Mouse (Mus musculus) midbrain, postnatal 0 days (tissue): ENCODE measurements around the gene Batf2. TPM values are rescaled to one million over a fixed set of nuclear protein-coding genes. Genes with fewer than 3 reads are reported as not detected.

Source experiments
- ATAC-seq: fragments of 200-750 bp; cut with Nextera tagmentation; 2 replicates; pipeline ENCODE4 v1.8.0; 2017; ENCODE audit warnings: moderate number of reproducible peaks, mild to moderate bottlenecking, moderate TSS enrichment, moderate library complexity; ENCODE audit not compliant: low FRiP score
- DNase-seq: peaks from one replicate; pipeline ENCODE4 v3.0.0-alpha.2; 2015; ENCODE audit warnings: low spot score
- H3K27ac ChIP-seq: fragments of 300-500 bp; sonication (generic); 2 replicates; pipeline ENCODE4 v1.5.1; 2014; ENCODE audit warnings: low read depth, mild to moderate bottlenecking, low read length, mixed read lengths
- H3K27me3 ChIP-seq: fragments of 300-500 bp; sonication (generic); 2 replicates; pipeline ENCODE4 v1.6.1; 2014; ENCODE audit warnings: low read length, control low read depth, mixed read lengths; ENCODE audit not compliant: insufficient read depth
- H3K36me3 ChIP-seq: fragments of 300-500 bp; sonication (generic); 2 replicates; pipeline ENCODE4 v1.6.1; 2014; ENCODE audit warnings: low read length, control low read depth, mixed read lengths; ENCODE audit not compliant: insufficient read depth
- H3K4me1 ChIP-seq: fragments of 300-500 bp; sonication (generic); 2 replicates; pipeline ENCODE4 v1.6.1; 2014; ENCODE audit warnings: mild to moderate bottlenecking, control low read depth, antibody characterized with exemption, low read length, mixed read lengths; ENCODE audit not compliant: insufficient read depth
- H3K4me2 ChIP-seq: fragments of 300-500 bp; sonication (generic); 2 replicates; pipeline ENCODE4 v1.6.1; 2014; ENCODE audit warnings: low read depth, mild to moderate bottlenecking, low read length, mixed read lengths; ENCODE audit not compliant: poor library complexity, severe bottlenecking
- H3K4me3 ChIP-seq: fragments of 300-500 bp; sonication (generic); 2 replicates; pipeline ENCODE4 v1.5.1; 2014; ENCODE audit warnings: low read depth, mild to moderate bottlenecking, low read length, moderate library complexity
- H3K9ac ChIP-seq: fragments of 300-500 bp; sonication (generic); replicated peaks from 2 replicates; pipeline ENCODE4 v1.6.1; 2014; ENCODE audit warnings: mild to moderate bottlenecking, low read length, moderate library complexity, mixed read lengths; ENCODE audit not compliant: poor library complexity, severe bottlenecking
- H3K9me3 ChIP-seq: fragments of 300-500 bp; sonication (generic); 2 replicates; pipeline ENCODE4 v1.6.1; 2016; ENCODE audit warnings: low read length, control low read depth
- CTCF ChIP-seq: IDR thresholded peaks from 2 replicates; pipeline ENCODE4 v1.5.1; 2016; ENCODE audit warnings: antibody characterized with exemption, mild to moderate bottlenecking
- WGBS: fragments of 180-500 bp; shearing (Covaris S2); extraction: QIAGEN DNeasy Blood & Tissue Kit; methylation state at CpG from one replicate; pipeline ENCODE4 v1.1.7; 2014; 5-methylcytosine and 5-hydroxymethylcytosine counted together
- polyA plus RNA-seq: library from polyadenylated mRNA; unstranded; fragments of >200 nt; fragmentation: Nextera tagmentation; extraction: Ambion mirVana; gene quantifications from 2 replicates; pipeline ENCODE4 v1.2.1, GENCODE M21; 2015
- total RNA-seq: library from RNA; depleted of rRNA; stranded (reverse); fragments of >200 nt; gene quantifications from 2 replicates; pipeline ENCODE4 v1.2.3, GENCODE M21; 2014

Batf2 gene
- total and polyA plus RNA-seq, 2 experiments from 2014 or later, result not detected

DNA sequence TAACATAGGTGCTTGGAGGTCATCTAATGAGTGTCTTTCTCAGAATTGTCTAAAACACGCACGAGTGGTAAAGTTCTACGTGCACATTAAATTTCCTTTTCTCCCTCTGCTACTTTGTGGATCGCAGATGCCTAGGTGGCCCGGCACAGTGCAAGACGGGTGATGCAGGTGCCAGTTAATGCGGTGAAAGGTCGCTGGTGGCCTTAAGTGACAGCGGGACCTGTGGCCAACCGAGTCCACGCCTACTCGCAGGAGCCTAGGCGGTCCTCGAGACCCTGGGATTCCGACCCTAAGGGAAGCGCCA lies 457 bp upstream of the Batf2 start:
- Histone ChIP-seq H3K27ac (peak overlapping the region; percentile 96), H3K9me3 (no peaks in the 10 kb centered on the region), H3K9ac (peak overlapping the region; percentile 75), H3K27me3 (no peaks in the 10 kb centered on the region), H3K4me3 (peak overlapping the region; percentile 54), H3K4me2 (peak overlapping the region; percentile 55), H3K4me1 (peaks cover 10% of the 10 kb centered on the region), H3K36me3 (peaks cover 18% of the 10 kb centered on the region)
- 7% methylated on average over 16 of the region's 16 CpGs for WGBS
- no peak for DNase-seq
- no peak for TF ChIP-seq CTCF
- ATAC-seq, result no peak

DNA sequence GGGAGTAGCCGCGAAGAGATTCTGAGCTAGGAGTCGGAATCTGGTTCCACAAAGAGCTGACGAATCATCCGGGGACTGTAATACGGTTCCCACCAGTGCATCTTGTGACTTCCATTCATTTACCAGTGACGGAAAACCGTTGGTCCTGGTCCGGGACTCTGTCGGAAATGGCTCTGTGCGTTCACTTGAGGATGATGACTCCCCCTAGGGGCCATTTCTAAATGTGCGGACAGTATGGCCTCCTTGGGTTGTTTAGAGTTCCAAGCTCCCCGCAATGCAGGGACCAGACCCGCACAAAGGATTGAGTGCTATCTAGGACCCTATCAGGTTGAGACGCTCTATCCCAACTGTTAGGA lies 589 bp downstream of the Batf2 start, which contains the start of gene Arl2:
Arl2 (minus strand) TSS at position 155 of the 356 bp plus-strand sequence.
- peak within 1 kb of the TSS; percentile 55 for H3K4me2 ChIP-seq
- H3K4me1 ChIP-seq, result peaks cover 10% of the 10 kb centered on the region
- peaks cover 9% of the 10 kb centered on the region for H3K36me3 ChIP-seq
- H3K27ac ChIP-seq, result peak within 1 kb of the TSS; percentile 96
- H3K9ac ChIP-seq, result peak within 1 kb of the TSS; percentile 75
- DNase-seq, result peak; percentile 96
- H3K4me3 ChIP-seq, result peak within 1 kb of the TSS; percentile 54
- ATAC-seq, result peak; percentile 85
- H3K27me3 ChIP-seq, result no peaks in the 10 kb centered on the region
- no peaks in the 10 kb centered on the region for H3K9me3 ChIP-seq
- peak; percentile 70 for TF ChIP-seq CTCF
- under 1% methylated on average over 15 of the region's 15 CpGs for WGBS

- 77% methylated on average over 5 of the region's 5 CpGs for WGBS
- Histone ChIP-seq H3K4me2 (no peak overlapping the region), H3K27me3 (no peaks in the 10 kb centered on the region), H3K9me3 (no peaks in the 10 kb centered on the region), H3K4me3 (no peak overlapping the region), H3K36me3 (no peaks in the 10 kb centered on the region), H3K4me1 (peaks cover 4% of the 10 kb centered on the region), H3K9ac (no peak overlapping the region), H3K27ac (no peak overlapping the region)
- TF ChIP-seq CTCF, result no peak; the same call in 1 of the 2 replicates
- ATAC-seq (no peak), DNase-seq (no peak)
These were observed 4.1 kb downstream of the Batf2 start for GRCm38 (mm10) chr19:6144842-6145241.

- DNase-seq (no peak), ATAC-seq (no peak)
- no peak overlapping the region for H3K9ac ChIP-seq
- no peaks in the 10 kb centered on the region for H3K36me3 ChIP-seq
- H3K4me1 ChIP-seq, result no peaks in the 10 kb centered on the region
- no peaks in the 10 kb centered on the region for H3K27me3 ChIP-seq
- H3K4me2 ChIP-seq, result no peak overlapping the region
- no peak for TF ChIP-seq CTCF
- no peaks in the 10 kb centered on the region for H3K9me3 ChIP-seq
- no peak overlapping the region for H3K4me3 ChIP-seq
- no peak overlapping the region for H3K27ac ChIP-seq
- 85% methylated on average over 9 of the region's 9 CpGs for WGBS
These were observed 14.4 kb downstream of the Batf2 start for GRCm38 (mm10) chr19:6155174-6155573.

GRCm38 (mm10) chr19:6156372-6156771 lies 15.6 kb downstream of the Batf2 start:
- DNase-seq (no peak), ATAC-seq (no peak)
- no peaks in the 10 kb centered on the region for H3K36me3 ChIP-seq
- H3K4me3 ChIP-seq, result no peak overlapping the region
- H3K4me2 ChIP-seq, result no peak overlapping the region
- H3K4me1 ChIP-seq, result no peaks in the 10 kb centered on the region
- TF ChIP-seq CTCF, result 0 out of 2 replicates have a peak, but pooled peaks have one; percentile 8
- H3K27me3 ChIP-seq, result no peaks in the 10 kb centered on the region
- H3K9me3 ChIP-seq, result no peaks in the 10 kb centered on the region
- 66% methylated on average over 8 of the region's 8 CpGs for WGBS
- H3K27ac ChIP-seq, result no peak overlapping the region
- no peak overlapping the region for H3K9ac ChIP-seq

DNA sequence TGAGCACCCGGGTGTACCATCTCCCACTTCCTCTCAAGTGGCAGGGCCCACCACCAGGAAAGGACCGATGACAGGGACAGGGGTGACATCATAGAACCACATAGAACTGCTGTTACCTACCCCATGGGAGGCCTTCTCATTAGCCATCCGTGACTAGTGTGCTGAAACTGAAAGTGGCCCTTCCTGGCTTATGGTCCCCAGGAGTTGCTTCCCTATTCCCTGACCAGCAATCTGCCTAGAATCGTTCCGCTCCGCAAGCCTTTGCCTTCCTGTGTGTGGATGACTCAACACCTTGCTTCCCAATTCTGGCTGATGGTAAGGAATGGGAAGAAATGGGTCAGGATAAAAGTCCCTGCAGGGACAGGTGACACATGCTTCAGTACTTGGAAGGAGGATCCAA lies 16.4 kb downstream of the Batf2 start:
- no peaks in the 10 kb centered on the region for H3K36me3 ChIP-seq
- no peak overlapping the region for H3K4me3 ChIP-seq
- DNase-seq (no peak), ATAC-seq (no peak)
- no peak overlapping the region for H3K27ac ChIP-seq
- no peak overlapping the region for H3K4me2 ChIP-seq
- H3K4me1 ChIP-seq, result no peaks in the 10 kb centered on the region
- TF ChIP-seq CTCF, result no peak
- no peaks in the 10 kb centered on the region for H3K27me3 ChIP-seq
- WGBS, result 74% methylated on average over 6 of the region's 6 CpGs
- no peaks in the 10 kb centered on the region for H3K9me3 ChIP-seq
- H3K9ac ChIP-seq, result no peak overlapping the region
